Mouse (Mus musculus) G1E (cell line): ENCODE results near the gene Tenm2.

Experiments
- CTCF ChIP-seq: IDR thresholded peaks from 2 replicates; pipeline ENCODE4 v1.5.1; 2012; ENCODE audit warnings: low read depth, low read length, inconsistent platforms, mixed read lengths
- GATA1 ChIP-seq: IDR thresholded peaks from 2 replicates; pipeline ENCODE4 v1.6.1; 2012; ENCODE audit warnings: borderline replicate concordance, low read length, inconsistent platforms, mixed read lengths
- POLR2AphosphoS5 ChIP-seq: IDR thresholded peaks from 2 replicates; pipeline ENCODE4 v1.6.1; 2012; ENCODE audit warnings: low read depth, low read length, inconsistent platforms; ENCODE audit not compliant: insufficient replicate concordance

DNA sequence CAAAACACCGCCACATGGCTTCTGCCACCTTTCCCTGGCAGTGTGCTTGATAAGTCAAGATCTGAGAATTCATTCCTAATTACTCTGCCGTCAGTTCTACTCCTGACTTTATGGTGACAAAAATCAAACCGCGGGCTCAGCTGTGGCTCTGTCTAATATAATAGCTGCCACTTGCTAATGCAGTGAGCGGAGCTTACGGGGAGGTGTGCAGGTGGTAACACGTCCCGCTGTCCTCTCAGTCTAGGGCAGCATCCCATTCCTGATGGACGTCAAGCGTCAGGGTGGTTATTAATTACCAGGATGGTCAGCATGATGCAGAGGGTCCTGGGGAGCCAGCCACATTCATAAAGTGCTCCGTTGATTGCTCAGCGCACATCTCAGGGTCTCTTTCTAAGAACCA is 903.5 kb downstream of the Tenm2 start:
- no peak for TF ChIP-seq CTCF
- no peak for TF ChIP-seq POLR2AphosphoS5
- TF ChIP-seq GATA1: no peak
